Mouse (Mus musculus) CD4-positive, CD25-positive, alpha-beta regulatory T cell, adult 4 months (primary cell): ENCODE results near the gene Dcaf11. TPM values are rescaled to one million over a fixed set of nuclear protein-coding genes. Genes with fewer than 3 reads are reported as not detected.
A peak's percentile ranks its signal among the peaks of the same experiment; 100 is the strongest.

Source experiments
- ATAC-seq: one replicate; pipeline ENCODE4 v1.8.0; 2017
- polyA plus RNA-seq, 2 experiments: library from polyadenylated mRNA; unstranded; fragments of 100-300 nt; shearing (Covaris generic); gene quantifications; one replicate each; pipeline ENCODE4 v1.2.1; 2017

Gene Dcaf11
- polyA plus RNA-seq, result 100 to 1,000 TPM; 103 to 125 TPM

DNA sequence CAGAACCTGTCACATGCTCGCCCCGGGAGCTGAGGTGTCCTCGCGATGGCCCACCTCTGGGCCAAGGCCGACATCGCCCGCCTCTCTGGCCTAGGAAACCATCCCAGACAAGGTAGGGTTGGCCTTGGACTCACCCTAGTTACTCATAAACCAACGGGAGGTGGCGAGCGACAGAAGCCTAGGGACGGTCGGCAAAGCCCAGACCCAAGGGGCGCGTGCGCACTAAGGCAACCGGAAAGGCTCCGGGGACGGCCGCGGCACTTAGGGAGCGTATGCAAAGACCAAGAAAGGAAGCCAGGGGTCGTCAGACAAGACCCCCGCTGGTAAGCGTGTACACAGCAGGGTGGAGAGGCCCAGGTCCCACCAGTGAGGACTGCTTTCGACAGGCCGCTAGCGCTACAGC, at the start of gene Dcaf11:
Gene Dcaf11 (plus strand): TSS at position 208 of the 403 bp plus-strand sequence.
- peak; percentile 37 for ATAC-seq

DNA sequence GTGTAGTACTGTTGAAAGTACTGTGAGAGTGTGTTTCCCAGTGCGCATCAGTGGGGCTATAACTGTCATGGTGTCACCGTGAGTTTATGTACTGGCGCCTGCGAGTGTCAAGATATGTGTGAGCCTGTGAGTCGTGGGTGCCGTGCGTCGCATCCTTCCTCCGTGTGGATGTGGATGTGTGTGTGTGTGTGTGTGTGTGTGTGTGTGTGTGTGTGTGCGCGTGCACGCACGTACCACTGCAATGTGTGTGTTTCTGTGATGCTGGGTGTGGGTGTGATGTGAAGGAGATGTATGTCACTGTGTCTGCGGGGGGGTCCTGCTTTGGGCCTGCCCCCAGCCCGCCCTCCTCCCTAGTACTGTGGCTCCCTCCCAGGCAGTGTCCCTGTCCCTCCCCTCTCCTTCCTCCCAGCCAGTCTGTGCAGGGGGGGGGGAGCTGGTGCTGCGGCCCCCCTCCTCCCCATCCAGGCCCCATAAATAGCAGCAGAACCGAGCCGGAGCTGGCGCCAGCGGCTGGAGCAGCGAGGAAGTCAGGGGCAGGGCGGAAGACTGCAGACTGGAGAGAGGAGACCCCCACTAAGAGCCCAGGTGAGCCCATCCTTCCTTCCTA, 49.6 kb upstream of the Dcaf11 start, which contains the start of gene Cpne6:
Gene Cpne6 (plus strand): TSS at position 321 of the 607 bp plus-strand sequence.
- ATAC-seq, result no peak

- no peak for ATAC-seq
Measured at GRCm38 (mm10) chr14:55511037-55511436, 48.8 kb upstream of the Dcaf11 start.

DNA sequence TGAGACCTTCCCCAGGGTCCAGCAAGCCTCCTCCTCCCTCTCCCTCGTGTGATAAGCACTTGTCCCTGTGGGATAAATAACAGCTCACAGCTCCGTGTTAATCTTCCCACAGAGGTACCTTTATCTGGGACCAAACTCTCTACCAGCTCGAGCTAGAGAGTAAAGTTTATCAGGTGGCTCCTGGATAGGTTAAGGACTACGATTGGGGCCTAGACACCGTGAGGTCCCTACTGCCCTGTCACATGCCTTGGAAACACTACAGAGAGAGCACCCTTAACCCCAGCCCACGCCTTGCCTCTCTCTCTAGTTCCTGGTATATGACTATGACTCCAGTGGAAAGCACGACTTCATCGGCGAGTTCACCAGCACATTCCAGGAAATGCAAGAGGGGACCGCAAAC, 45.9 kb upstream of the Dcaf11 start:
- ATAC-seq, result no peak

- no peak for ATAC-seq
Measured at GRCm38 (mm10) chr14:55515846-55516245, 44.0 kb upstream of the Dcaf11 start.

DNA sequence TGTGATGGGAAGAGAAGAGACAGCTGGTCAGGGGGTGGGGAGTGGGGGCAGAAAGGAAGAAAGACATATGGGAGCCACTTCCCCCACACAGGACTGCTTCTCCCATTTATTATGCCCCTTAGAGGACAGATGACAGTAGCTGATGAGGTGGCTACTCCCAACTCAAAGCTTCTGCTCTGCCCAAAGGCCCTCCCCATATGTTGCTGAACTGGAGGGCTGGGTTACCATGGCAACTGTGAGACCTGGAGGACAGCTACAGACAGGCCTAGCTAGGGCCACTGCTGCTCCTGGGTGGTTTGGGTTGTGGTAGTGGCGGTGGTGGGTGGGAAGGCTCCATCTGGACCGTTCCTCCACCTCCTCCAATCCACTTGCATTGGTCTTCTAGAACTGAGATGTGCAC, 40.9 kb upstream of the Dcaf11 start:
- no peak for ATAC-seq

GRCm38 (mm10) chr14:55519604-55520003, 40.2 kb upstream of the Dcaf11 start:
- no peak for ATAC-seq

- ATAC-seq, result no peak
Measured at GRCm38 (mm10) chr14:55520451-55521361, 39.1 kb upstream of the Dcaf11 start.

GRCm38 (mm10) chr14:55524062-55524461, 35.7 kb upstream of the Dcaf11 start:
- no peak for ATAC-seq

DNA sequence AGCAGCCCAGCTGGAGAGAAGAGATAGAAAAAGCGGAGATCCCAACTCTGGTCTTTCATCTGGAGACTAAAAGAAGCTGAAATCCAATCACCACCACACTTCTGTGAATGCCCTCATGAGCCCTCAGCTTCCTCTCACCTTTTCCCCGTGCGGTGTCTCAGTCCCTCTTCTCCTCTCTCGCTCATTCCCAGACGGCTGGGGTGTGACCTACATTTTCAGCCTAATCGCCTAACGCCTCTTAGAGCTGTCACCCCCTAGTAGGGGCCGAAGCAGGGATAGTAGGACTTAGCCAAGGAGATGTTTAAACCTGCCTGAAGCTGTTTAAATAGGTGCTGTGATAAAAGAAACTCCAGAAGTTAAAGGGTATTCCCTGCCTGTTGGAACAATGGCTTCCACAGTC, 35.0 kb upstream of the Dcaf11 start, which contains the start of gene Nrl:
Gene Nrl (minus strand): TSS at position 197 of the 400 bp plus-strand sequence.
- ATAC-seq, result no peak

DNA sequence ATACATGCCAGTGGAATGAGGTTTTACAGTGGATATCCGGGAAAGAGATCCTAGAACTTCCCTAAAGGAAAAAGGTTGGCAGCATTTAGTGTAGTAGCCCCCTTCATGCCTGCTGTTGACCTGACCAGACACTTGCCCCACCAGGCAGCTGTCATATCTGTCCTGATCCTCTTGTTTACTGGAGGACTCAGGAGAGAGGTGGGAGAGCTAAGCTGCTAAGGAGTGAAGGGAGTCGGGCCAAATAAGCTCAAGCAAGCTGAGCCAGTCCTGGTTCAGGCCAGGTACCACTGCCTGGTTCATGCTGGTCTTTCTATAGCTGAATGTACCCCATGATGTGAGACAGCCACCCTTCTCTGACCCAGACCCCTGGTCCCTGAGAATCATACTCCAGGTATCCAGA, 33.1 kb upstream of the Dcaf11 start:
- ATAC-seq, result no peak

DNA sequence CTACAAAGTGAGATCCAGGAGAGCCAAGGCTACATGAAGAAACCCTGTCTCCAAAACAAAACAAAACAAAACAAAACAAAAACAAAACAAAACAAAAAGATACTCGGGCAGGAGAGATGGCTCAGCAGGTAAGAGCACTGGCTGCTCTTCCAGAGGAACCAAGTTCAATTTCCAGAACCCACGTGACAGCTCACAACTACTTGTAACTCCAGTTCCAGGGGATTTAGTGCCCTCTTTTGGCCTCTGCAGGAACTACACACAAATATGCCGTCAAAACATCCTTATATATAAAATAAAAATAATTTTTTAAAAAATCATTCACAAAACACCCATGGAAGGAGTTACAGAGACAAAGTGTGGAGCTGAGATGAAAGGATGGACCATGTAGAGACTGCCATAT, 31.9 kb upstream of the Dcaf11 start:
- ATAC-seq, result peak; percentile 37

GRCm38 (mm10) chr14:55536116-55536745, 23.6 kb upstream of the Dcaf11 start:
- no peak for ATAC-seq

DNA sequence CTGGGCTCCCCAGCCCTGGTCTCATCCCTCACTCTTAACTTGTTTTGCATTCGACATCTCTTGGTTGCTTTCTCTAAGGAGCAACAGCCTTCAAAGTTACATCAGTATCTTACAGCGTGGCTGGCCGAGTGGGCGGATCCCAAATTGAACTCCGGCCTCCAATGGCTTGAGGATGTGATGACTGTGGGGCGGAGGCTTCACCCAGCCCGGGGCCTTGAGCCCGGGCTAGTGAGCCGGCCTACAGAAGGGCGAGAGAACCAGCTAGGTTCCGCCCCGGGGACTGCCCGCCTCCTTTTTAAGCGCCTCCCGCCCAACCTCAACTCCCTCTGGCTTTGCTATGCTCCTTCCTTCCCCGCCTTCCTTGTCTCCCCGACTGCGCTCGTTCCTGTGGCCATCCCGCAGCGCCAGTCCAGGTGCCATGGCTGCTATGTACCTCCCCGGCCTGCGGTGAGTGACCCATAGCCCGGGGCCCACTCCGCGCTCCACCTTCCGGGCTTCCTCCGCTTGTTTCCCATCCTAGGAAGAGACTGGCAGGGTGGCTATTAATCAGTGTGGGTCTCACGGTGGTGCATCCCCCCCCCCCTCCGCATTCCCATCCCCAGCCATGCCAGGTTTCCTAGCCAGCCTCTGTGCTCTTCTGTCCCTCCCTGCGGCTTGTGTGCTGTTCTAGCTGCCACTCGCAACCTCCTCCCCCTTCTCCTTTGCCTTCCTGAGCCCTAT, 19.6 kb upstream of the Dcaf11 start, which contains the start of gene Pck2:
Gene Pck2 (plus strand): TSS at position 200 of the 720 bp plus-strand sequence.
- ATAC-seq, result peak; percentile 83

- ATAC-seq, result peak; percentile 48
Measured at GRCm38 (mm10) chr14:55540787-55541321, 19.0 kb upstream of the Dcaf11 start.

DNA sequence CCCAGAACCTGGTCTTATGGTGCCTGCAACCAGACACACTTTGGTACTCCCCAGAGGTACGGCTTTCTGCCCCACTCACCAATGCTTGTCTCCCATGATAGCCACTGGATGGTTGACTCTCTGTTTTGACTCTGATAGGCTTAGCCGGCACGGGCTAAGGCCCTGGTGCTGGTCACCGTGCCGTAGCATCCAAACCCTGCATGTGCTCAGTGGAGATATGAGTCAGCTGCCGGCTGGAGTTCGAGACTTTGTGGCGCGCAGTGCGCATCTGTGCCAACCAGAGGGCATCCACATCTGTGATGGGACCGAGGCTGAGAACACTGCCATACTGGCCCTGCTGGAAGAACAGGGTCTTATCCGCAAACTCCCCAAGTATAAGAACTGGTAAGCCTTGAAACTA, 17.5 kb upstream of the Dcaf11 start:
- ATAC-seq, result no peak

DNA sequence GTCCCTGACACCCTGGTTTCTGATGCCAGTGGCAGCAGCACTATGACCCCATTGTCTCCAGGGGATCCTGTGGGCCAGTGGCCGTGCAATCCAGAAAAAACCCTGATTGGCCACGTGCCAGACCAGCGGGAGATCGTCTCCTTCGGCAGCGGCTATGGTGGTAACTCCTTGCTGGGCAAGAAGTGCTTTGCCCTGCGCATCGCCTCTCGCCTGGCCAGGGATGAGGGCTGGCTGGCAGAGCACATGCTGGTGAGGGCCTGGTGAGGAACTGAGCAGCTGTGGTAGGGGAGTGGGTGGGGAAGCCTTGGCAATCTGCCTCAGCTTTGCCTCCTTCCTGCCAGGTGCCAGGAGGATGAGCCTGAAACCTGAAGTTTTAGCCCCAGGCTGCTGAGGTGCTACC, 15.5 kb upstream of the Dcaf11 start:
- ATAC-seq, result no peak

- ATAC-seq, result no peak
Measured at GRCm38 (mm10) chr14:55550191-55550590, 9.6 kb upstream of the Dcaf11 start.

- no peak for ATAC-seq
Measured at GRCm38 (mm10) chr14:55551347-55551746, 8.5 kb upstream of the Dcaf11 start.

DNA sequence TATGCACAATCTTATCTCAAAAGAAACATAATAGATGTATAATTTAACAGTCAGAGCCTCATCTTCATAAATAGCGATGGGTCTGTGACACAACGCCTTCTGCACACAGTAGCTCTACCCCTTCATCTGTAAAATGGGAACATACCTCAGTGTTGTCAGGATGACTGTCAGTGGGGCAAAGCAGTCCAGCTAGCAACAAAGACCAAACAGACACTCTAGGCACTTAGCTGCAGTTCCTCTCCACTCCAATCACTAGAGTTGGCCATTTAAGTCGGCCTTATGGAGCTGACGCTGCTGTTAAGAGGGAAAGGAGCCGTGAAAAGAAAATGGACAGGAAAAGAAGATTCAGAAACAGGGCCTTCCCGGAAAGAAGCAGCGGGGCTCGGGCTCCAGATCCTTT, 8.0 kb upstream of the Dcaf11 start:
- ATAC-seq, result no peak

- ATAC-seq, result no peak
Measured at GRCm38 (mm10) chr14:55554635-55555034, 5.2 kb upstream of the Dcaf11 start.

DNA sequence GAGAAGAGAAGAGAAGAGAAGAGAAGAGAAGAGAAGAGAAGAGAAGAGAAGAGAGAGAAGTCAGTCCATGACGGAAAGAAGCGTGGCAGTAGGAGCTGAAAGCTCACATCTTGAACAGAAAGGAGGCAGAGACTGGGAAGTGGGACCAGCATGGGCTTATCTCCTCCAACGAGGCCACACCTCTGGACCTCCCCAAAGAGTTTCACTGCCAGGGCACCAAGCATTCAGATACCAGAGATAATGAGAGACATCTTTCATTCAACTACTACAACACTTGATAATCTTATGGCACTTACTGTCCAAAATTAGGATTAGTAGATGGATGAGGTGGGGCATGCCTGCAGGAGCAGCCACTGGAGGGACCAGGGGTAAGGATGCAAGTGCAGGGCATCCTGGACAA, 4.0 kb upstream of the Dcaf11 start:
- no peak for ATAC-seq
